Mouse (Mus musculus) heart, adult 2 months (tissue): ENCODE measurements around the gene Sdsl.

Experiments
- CTCF ChIP-seq: fragments of 200-600 bp; IDR thresholded peaks from 2 replicates; pipeline ENCODE4 v1.8.1; 2022; ENCODE audit warnings: antibody characterized with exemption, mild to moderate bottlenecking, moderate library complexity
- EP300 ChIP-seq: fragments of 200-500 bp; IDR thresholded peaks from 2 replicates; pipeline ENCODE4 v1.6.1; 2011; ENCODE audit warnings: low read depth, low read length, control low read depth; ENCODE audit not compliant: insufficient read depth
- POLR2A ChIP-seq: fragments of 200-500 bp; IDR thresholded peaks from 2 replicates; pipeline ENCODE4 v1.6.1; 2011; ENCODE audit warnings: mild to moderate bottlenecking, low read depth, low read length, control low read depth; ENCODE audit not compliant: insufficient read depth

- TF ChIP-seq CTCF (no peak), POLR2A (no peak), EP300 (no peak)
Observed at GRCm38 (mm10) chr5:120426572-120426971, 46.0 kb downstream of the Sdsl start.
